Mouse (Mus musculus) myocyte (in vitro differentiated cells): ENCODE data around the gene Fahd1.

ENCODE experiments used
- MAX ChIP-seq: IDR thresholded peaks from one replicate; pipeline ENCODE4 v1.6.1; 2011; ENCODE audit warnings: low read depth, mild to moderate bottlenecking, control low read depth
- POLR2A ChIP-seq: IDR thresholded peaks from one replicate; pipeline ENCODE4 v1.6.1; 2011; ENCODE audit warnings: low read depth, mild to moderate bottlenecking, control low read depth, moderate library complexity; ENCODE audit not compliant: insufficient read length

GRCm38 (mm10) chr17:24891321-24891720, 41.2 kb upstream of the Fahd1 start:
- no peak for TF ChIP-seq POLR2A
- TF ChIP-seq MAX, result no peak
